28 mouse cellular contexts compared by ENCODE assay signal in genomic region chr12:75077175-75077574, GRCm38 (mm10).
DNase-seq lines count a peak whose midpoint lies in the region; ATAC-seq and TF ChIP-seq lines count a peak whose summit lies in the region.
"Had no signal": no experiment of that assay in that cellular context is flagged by ENCODE, and none has a peak within 500 bp of the region (broad histone marks: within the 10 kb centered on the region; RNA-seq: fewer than 3 reads in every experiment).

No protein-coding gene starts in this region.

- no peak overlapping the region for H3K4me2 ChIP-seq in kidney, postnatal 0 days (ENCODE audit: low read length)
- H3K4me2 ChIP-seq: forebrain, embryonic 13.5 days; heart, embryonic 12.5 days; hindbrain, embryonic 14.5 days; limb, embryonic 12.5 days; liver, embryonic 15.5 days; lung, embryonic 14.5 days; neural tube, embryonic 15.5 days; stomach, embryonic 15.5 days had no signal

- WGBS in kidney, postnatal 0 days, result 27% methylated on average over 5 of the region's 5 CpGs

- TF ChIP-seq CTCF in kidney, postnatal 0 days (IDR thresholded peaks at IDR 0.05; ENCODE audit: low read depth), result no peak

- H3K27ac ChIP-seq in kidney, postnatal 0 days, result no peak overlapping the region
- H3K27ac ChIP-seq: forebrain, embryonic 13.5 days; heart, adult 2 months; hindbrain, embryonic 14.5 days; limb, embryonic 12.5 days; liver, embryonic 15.5 days; neural tube, embryonic 15.5 days; stomach, embryonic 15.5 days had no signal

- H3K9ac ChIP-seq in kidney, postnatal 0 days (ENCODE audit: low read depth, low read length), result no peak overlapping the region
- H3K9ac ChIP-seq: forebrain, embryonic 13.5 days; heart, embryonic 12.5 days; hindbrain, embryonic 14.5 days; limb, embryonic 12.5 days; liver, embryonic 15.5 days; lung, embryonic 14.5 days; neural tube, embryonic 15.5 days; stomach, embryonic 15.5 days had no signal

- no peaks in the 10 kb centered on the region for H3K27me3 ChIP-seq in kidney, postnatal 0 days (ENCODE audit: insufficient read depth, low read length)
- H3K27me3 ChIP-seq: CH12.LX; forebrain, embryonic 13.5 days; heart, embryonic 12.5 days; limb, embryonic 12.5 days; liver, embryonic 15.5 days; neural tube, embryonic 15.5 days; stomach, embryonic 15.5 days had no signal

- no peaks in the 10 kb centered on the region for H3K4me1 ChIP-seq in kidney, postnatal 0 days (replicated peaks; ENCODE audit: insufficient read depth, low read length)
- H3K4me1 ChIP-seq: forebrain, embryonic 13.5 days; heart, embryonic 12.5 days; limb, embryonic 12.5 days; liver, embryonic 15.5 days; neural tube, embryonic 15.5 days; stomach, embryonic 15.5 days had no signal

- H3K36me3 ChIP-seq in kidney, postnatal 0 days (ENCODE audit: insufficient read depth, low read length), result no peaks in the 10 kb centered on the region
- H3K36me3 ChIP-seq: heart, embryonic 12.5 days; limb, embryonic 12.5 days; liver, embryonic 15.5 days; neural tube, embryonic 15.5 days; stomach, embryonic 15.5 days had no signal

- peak; percentile 87 for ATAC-seq in frontal cortex, adult (ENCODE audit: low TSS enrichment)
- ATAC-seq in kidney, postnatal 0 days (replicated peaks; ENCODE audit: low FRiP score, low read depth), result no peak
- ATAC-seq: activated CD4-positive, CD25-positive, alpha-beta regulatory T cell, adult 4 months; forebrain, embryonic 13.5 days; intestine, postnatal 0 days had no signal

- H3K9me3 ChIP-seq in kidney, postnatal 0 days (replicated peaks; ENCODE audit: low read length), result no peaks in the 10 kb centered on the region
- H3K9me3 ChIP-seq: forebrain, embryonic 13.5 days; heart, embryonic 12.5 days; limb, embryonic 12.5 days; liver, embryonic 15.5 days; neural tube, embryonic 15.5 days; stomach, embryonic 15.5 days had no signal

- no peak for DNase-seq in frontal cortex, postnatal 10 days (ENCODE audit: low spot score in 2 of 2)
- DNase-seq in kidney, postnatal 0 days (ENCODE audit: low spot score), result peak; percentile 3
- no peak for DNase-seq in kidney, adult 11 months
- peak; percentile 21 to 22 for DNase-seq in right cerebral cortex, adult 2 months (ENCODE audit: low spot score in 2 of 2)
- no peak for DNase-seq in right cerebral cortex, postnatal 4 days
- no peak for DNase-seq in cerebellum, postnatal 36 days
- DNase-seq: adrenal gland, adult 2 months; adrenal gland, postnatal 36 days; cerebellum, adult 2 months; cerebellum, postnatal 25 days; heart, adult 2 months; heart, postnatal 4 days; lung, embryonic 14.5 days; lung, postnatal 14 days; midbrain, embryonic 14.5 days; retina, postnatal 1 day; thymus, postnatal 14 days had no signal

- no peak overlapping the region for H3K4me3 ChIP-seq in kidney, postnatal 0 days (replicated peaks; ENCODE audit: low read depth, low read length)
- H3K4me3 ChIP-seq: forebrain, embryonic 13.5 days; heart, adult 2 months; heart, embryonic 12.5 days; limb, embryonic 12.5 days; liver, embryonic 15.5 days; neural tube, embryonic 15.5 days; stomach, embryonic 15.5 days had no signal

Comparison
In these comparisons a context has a peak if more than half of its experiments do, and no peak if none do; other contexts are left out.
1. DNase-seq: peak in kidney, postnatal 0 days (single experiment) and right cerebral cortex, adult 2 months (2 of 2); none in frontal cortex, postnatal 10 days (0 of 2), kidney, adult 11 months (single experiment), right cerebral cortex, postnatal 4 days (single experiment) and cerebellum, postnatal 36 days (0 of 2).